Mouse (Mus musculus): ENCODE measurements around the gene CK137956.

The CK137956 gene

DNA sequence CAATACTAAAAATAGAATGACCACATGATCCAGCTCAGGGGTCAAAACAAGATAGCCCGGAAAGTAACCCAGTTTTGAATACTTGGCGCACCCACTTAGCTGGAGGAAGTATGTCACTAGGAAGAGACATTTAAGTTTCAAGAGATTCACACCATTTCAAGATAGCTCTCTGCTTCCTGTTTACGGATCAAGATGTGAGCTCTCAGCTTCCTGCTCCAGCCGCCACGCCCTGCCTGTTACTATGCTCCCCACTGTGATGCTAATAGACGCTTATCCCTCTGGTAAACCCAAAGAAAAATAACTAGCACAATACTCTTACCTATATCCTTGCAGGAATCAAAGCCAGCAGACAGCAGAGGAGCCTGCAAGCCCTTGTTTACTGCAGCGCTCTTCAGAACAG, 57.2 kb downstream of the CK137956 start:
- DNase-seq (ENCODE audit: low read depth, low spot score), result no peak

DNA sequence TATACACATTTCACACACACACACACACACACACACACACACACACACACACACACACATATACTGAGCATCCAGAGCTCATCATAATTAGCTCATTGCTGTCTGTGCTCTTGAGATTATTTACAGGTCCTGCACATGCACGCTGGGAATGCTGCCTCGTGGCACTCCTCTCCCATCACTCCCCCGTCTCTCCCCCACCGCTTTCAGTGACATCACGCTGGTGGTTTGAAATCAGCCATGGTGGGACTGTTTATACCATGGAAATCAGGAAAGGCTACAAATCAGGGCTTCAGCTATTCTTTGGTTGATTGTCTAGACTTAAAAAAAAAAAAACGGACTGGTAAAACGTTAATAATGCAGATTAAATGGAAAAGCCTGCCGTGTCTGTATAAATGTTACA, 63.6 kb downstream of the CK137956 start:
- no peak for DNase-seq (ENCODE audit: low read depth, low spot score)

- no peak for DNase-seq (ENCODE audit: low read depth, low spot score)
Observed at GRCm38 (mm10) chr4:127903954-127904353, 66.8 kb downstream of the CK137956 start.

GRCm38 (mm10) chr4:127900893-127901456, 69.8 kb downstream of the CK137956 start:
- no peak for DNase-seq (ENCODE audit: low read depth, low spot score)

DNA sequence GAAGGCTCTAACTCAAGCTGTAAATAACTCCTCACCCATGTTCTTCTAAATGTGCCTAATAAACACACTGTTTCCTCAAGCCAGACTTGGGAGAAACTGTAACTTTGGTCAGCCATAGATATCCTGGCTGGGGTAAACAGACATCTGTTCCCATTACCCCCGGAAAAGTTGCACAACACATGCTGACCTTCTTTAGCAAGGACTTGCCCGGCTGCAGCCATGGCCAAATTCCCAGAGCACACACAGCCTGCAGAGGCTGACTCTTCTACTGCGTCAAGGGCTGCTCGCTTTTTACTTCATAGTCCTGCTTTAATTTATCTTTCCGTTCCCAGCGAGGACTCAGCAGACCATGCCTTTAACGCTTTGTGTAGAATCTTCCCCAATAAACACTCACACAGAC, 81.7 kb downstream of the CK137956 start:
- DNase-seq (ENCODE audit: low read depth, low spot score), result no peak

DNA sequence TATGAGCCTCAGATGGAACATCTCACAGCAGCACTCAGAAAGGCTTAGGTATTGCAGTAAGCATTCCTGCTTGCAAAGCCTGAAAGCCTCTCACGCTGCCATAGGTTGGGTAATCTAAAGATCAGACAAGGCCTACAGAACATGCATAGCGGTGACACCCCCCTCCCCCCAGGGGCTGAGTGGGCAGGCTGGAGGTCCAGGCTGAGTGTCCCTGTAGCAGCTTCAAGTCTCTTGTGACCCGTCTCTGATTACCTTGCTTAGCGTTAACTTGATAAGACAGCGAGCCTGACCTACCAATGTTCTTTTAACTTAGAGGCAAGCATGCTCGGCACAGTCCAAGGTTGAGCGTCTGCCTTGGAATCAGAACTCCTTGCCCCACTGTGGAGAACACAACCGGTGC, 91.8 kb downstream of the CK137956 start:
- no peak for DNase-seq (ENCODE audit: low read depth, low spot score)

Measured in retina, postnatal 7 days (tissue).